Mouse (Mus musculus) bone marrow, adult 2 months (tissue): ENCODE measurements around the gene Prf1. TPM values are rescaled to one million over a fixed set of nuclear protein-coding genes. Genes with fewer than 3 reads are reported as not detected.

Source experiments
- H3K27ac ChIP-seq: fragments of 200-500 bp; 2 replicates; pipeline ENCODE4 v1.5.1; 2012; ENCODE audit warnings: low read depth, mild to moderate bottlenecking, control low read depth, inconsistent platforms, low read length; ENCODE audit not compliant: control insufficient read depth, poor library complexity, insufficient read depth
- H3K4me1 ChIP-seq: fragments of 200-500 bp; 2 replicates; pipeline ENCODE4 v1.6.1; 2011; ENCODE audit warnings: low read length; ENCODE audit not compliant: control insufficient read depth, insufficient read depth
- H3K4me3 ChIP-seq: fragments of 200-500 bp; replicated peaks from 2 replicates; pipeline ENCODE3; 2011; ENCODE audit warnings: mild to moderate bottlenecking, low read depth, low read length, control low read depth; ENCODE audit not compliant: control insufficient read depth
- CTCF ChIP-seq: fragments of 200-500 bp; IDR thresholded peaks from 2 replicates; pipeline ENCODE4 v1.5.1; 2011; ENCODE audit warnings: low read length, control low read depth; ENCODE audit not compliant: control insufficient read depth, insufficient read depth
- POLR2A ChIP-seq: fragments of 200-500 bp; IDR thresholded peaks from 2 replicates; pipeline ENCODE4 v1.6.1; 2011; ENCODE audit warnings: low read depth, mild to moderate bottlenecking, control low read depth, low read length, borderline replicate concordance; ENCODE audit not compliant: control insufficient read depth
- WGBS: fragments of 180-500 bp; shearing (Covaris S2); methylation state at CpG from one replicate; pipeline ENCODE4 v1.1.7; 2018; 5-methylcytosine and 5-hydroxymethylcytosine counted together
- polyA plus RNA-seq: library from polyadenylated mRNA; stranded (reverse); fragments of >200 nt; gene quantifications from 2 replicates; pipeline ENCODE4 v1.2.4, GENCODE M21; 2011; ENCODE audit warnings: low replicate concordance; ENCODE audit not compliant: missing spikeins, insufficient read depth, insufficient read length

Gene Prf1
- polyA plus RNA-seq, 1 experiment = 1.0 TPM

DNA sequence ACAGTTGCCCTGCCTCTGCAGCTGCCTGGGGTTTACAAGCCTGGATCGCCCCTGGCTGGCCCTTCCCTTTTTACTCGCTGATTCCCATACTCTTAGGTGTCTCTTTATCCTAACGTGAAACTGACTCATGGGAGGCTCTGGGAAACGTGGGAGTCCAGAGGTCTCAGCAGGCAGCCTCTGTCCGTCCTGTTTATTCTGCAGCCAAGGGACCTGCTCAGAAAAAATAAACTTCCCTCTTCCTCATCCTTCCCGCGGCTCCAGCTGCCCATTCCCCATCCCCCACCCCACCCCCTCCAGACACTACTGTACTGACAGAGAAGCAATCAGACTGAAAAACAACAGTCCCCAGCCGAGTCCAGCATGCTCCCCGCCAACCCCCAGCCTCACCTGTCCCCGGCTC lies 48.7 kb downstream of the Prf1 start:
- TF ChIP-seq CTCF = no peak
- TF ChIP-seq POLR2A = no peak
- Histone ChIP-seq H3K4me3 (no peak overlapping the region), H3K27ac (no peak overlapping the region), H3K4me1 (no peaks in the 10 kb centered on the region)
- WGBS = 22% methylated on average over 10 of the region's 10 CpGs

DNA sequence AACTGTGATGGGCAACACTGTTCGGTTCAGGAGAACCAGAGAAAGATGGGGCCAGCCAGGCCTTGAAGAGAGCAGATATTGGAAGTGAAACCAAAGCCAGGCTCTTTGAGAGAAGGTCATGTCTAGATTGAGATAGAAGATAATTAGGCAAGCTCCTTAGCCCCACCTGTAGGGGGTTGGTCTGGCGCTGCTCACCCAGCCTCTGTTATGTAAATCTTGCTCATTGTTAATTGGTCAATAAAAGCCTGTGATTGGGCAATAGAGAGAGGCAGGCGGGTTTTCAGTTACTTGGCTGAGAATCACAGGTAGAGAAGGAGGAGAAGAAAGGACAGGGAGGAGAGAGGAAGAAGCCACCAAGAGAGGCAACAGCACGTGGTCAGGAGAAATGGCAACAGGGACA lies 53.6 kb downstream of the Prf1 start:
- 57% methylated on average over 4 of the region's 4 CpGs for WGBS
- TF ChIP-seq POLR2A = no peak
- no peak for TF ChIP-seq CTCF
- Histone ChIP-seq H3K27ac (no peak overlapping the region), H3K4me1 (no peaks in the 10 kb centered on the region), H3K4me3 (no peak overlapping the region)

Other genes starting within 250 kb of the Prf1 start
- gene Pcbd1, start 208.5 kb upstream of the Prf1 start, polyA plus RNA-seq = 3.6 and 5.2 TPM in 2 replicates
- gene Sgpl1, start 150.1 kb upstream of the Prf1 start, polyA plus RNA-seq = 10.5 and 18.7 TPM in 2 replicates
- 7.3 TPM in 1 of 2 replicates, not detected in the other for gene Tbata, start 125.9 kb upstream of the Prf1 start, polyA plus RNA-seq
- gene Adamts14, start 24.4 kb upstream of the Prf1 start, polyA plus RNA-seq = 1.5 and 3.6 TPM in 2 replicates
- 1.8 and 4.1 TPM in 2 replicates for gene Pald1, start 85.7 kb downstream of the Prf1 start, polyA plus RNA-seq
- gene Nodal, start 120.1 kb downstream of the Prf1 start, polyA plus RNA-seq = 4.3 TPM in 1 of 2 replicates, not detected in the other
- 25.6 and 39.8 TPM in 2 replicates for gene Eif4ebp2, start 154.8 kb downstream of the Prf1 start, polyA plus RNA-seq
- 4.5 and 7.2 TPM in 2 replicates for gene Lrrc20, start 178.0 kb downstream of the Prf1 start, polyA plus RNA-seq